Mouse (Mus musculus) G1E (cell line): ENCODE results near the gene Sphk1.

Source experiments
- CTCF ChIP-seq: IDR thresholded peaks from 2 replicates; pipeline ENCODE4 v1.5.1; 2012; ENCODE audit warnings: low read depth, low read length, inconsistent platforms, mixed read lengths
- GATA1 ChIP-seq: IDR thresholded peaks from 2 replicates; pipeline ENCODE4 v1.6.1; 2012; ENCODE audit warnings: borderline replicate concordance, low read length, inconsistent platforms, mixed read lengths
- GATA2 ChIP-seq: IDR thresholded peaks from 2 replicates; pipeline ENCODE4 v1.6.1; 2012; ENCODE audit warnings: low read depth, low read length, inconsistent platforms, borderline replicate concordance
- POLR2AphosphoS5 ChIP-seq: IDR thresholded peaks from 2 replicates; pipeline ENCODE4 v1.6.1; 2012; ENCODE audit warnings: low read depth, low read length, inconsistent platforms; ENCODE audit not compliant: insufficient replicate concordance
- TAL1 ChIP-seq: conservative IDR thresholded peaks from 2 replicates; pipeline ENCODE4 v1.6.1; 2012; ENCODE audit warnings: low read depth, low read length, inconsistent platforms, mixed read lengths

GRCm38 (mm10) chr11:116508689-116509088 is 22.0 kb upstream of the Sphk1 start:
- TF ChIP-seq POLR2AphosphoS5 = no peak
- TF ChIP-seq CTCF = no peak
- TF ChIP-seq TAL1 = no peak
- no peak for TF ChIP-seq GATA1
- no peak for TF ChIP-seq GATA2
